Mouse (Mus musculus): Measurements from ENCODE around the gene Pkn1.
A peak's percentile ranks its signal among the peaks of the same experiment; 100 is the strongest.

Pkn1 gene

GRCm38 (mm10) chr8:83724697-83725482 is 25.9 kb upstream of the Pkn1 start:
- DNase-seq (ENCODE audit: inconsistent ontology term): peak; percentile 79

- DNase-seq (ENCODE audit: inconsistent ontology term): no peak
These were observed 24.6 kb upstream of the Pkn1 start for GRCm38 (mm10) chr8:83723447-83724083.

- DNase-seq (ENCODE audit: inconsistent ontology term): no peak
These were observed 23.7 kb upstream of the Pkn1 start for GRCm38 (mm10) chr8:83722631-83723030.

- no peak for DNase-seq (ENCODE audit: inconsistent ontology term)
These were observed 22.5 kb upstream of the Pkn1 start for GRCm38 (mm10) chr8:83721405-83722025.

- DNase-seq (ENCODE audit: inconsistent ontology term): no peak
These were observed 20.7 kb upstream of the Pkn1 start for GRCm38 (mm10) chr8:83719693-83720092.

GRCm38 (mm10) chr8:83719048-83719447 is 20.1 kb upstream of the Pkn1 start:
- no peak for DNase-seq (ENCODE audit: inconsistent ontology term)

GRCm38 (mm10) chr8:83716563-83716962 is 17.6 kb upstream of the Pkn1 start:
- peak; percentile 16 for DNase-seq (ENCODE audit: inconsistent ontology term)

GRCm38 (mm10) chr8:83715771-83716170 is 16.8 kb upstream of the Pkn1 start:
- DNase-seq (ENCODE audit: inconsistent ontology term): no peak

- peak; percentile 99 for DNase-seq (ENCODE audit: inconsistent ontology term)
These were observed 16.2 kb upstream of the Pkn1 start, which contains the start of gene Ddx39 for GRCm38 (mm10) chr8:83715031-83715690. Gene Ddx39, plus strand, starts transcription at chr8:83715177.

- no peak for DNase-seq (ENCODE audit: inconsistent ontology term)
These were observed 15.7 kb upstream of the Pkn1 start for GRCm38 (mm10) chr8:83714676-83715030.

- DNase-seq (ENCODE audit: inconsistent ontology term): no peak
These were observed 8.6 kb upstream of the Pkn1 start for GRCm38 (mm10) chr8:83707554-83707953.

- no peak for DNase-seq (ENCODE audit: inconsistent ontology term)
These were observed 7.4 kb upstream of the Pkn1 start for GRCm38 (mm10) chr8:83706411-83706810.

- DNase-seq (ENCODE audit: inconsistent ontology term): no peak
These were observed 4.4 kb upstream of the Pkn1 start for GRCm38 (mm10) chr8:83703426-83703825.

GRCm38 (mm10) chr8:83700423-83701085 is 1.6 kb upstream of the Pkn1 start:
- DNase-seq (ENCODE audit: inconsistent ontology term): peak; percentile 44

- no peak for DNase-seq (ENCODE audit: inconsistent ontology term)
These were observed 587 bp upstream of the Pkn1 start for GRCm38 (mm10) chr8:83699566-83699965.

- peak; percentile 32 for DNase-seq (ENCODE audit: inconsistent ontology term)
These were observed 703 bp downstream of the Pkn1 start for GRCm38 (mm10) chr8:83698291-83698660.

- DNase-seq (ENCODE audit: inconsistent ontology term): peak; percentile 67
These were observed 1.4 kb downstream of the Pkn1 start for GRCm38 (mm10) chr8:83697374-83698220.

GRCm38 (mm10) chr8:83695351-83696106 is 3.5 kb downstream of the Pkn1 start:
- no peak for DNase-seq (ENCODE audit: inconsistent ontology term)

- DNase-seq (ENCODE audit: inconsistent ontology term): no peak
These were observed 4.4 kb downstream of the Pkn1 start for GRCm38 (mm10) chr8:83694369-83695160.

All from Muller cell, postnatal 12 days (primary cell).